Mouse (Mus musculus): ENCODE results near the gene Emc7. TPM values are rescaled to one million over a fixed set of nuclear protein-coding genes. Genes with fewer than 3 reads are reported as not detected.
A peak's percentile ranks its signal among the peaks of the same experiment; 100 is the strongest.
"Not testable (repeated sequence)": the region's sequence is repeated elsewhere in the genome, so short reads cannot be mapped to it uniquely, and the experiment has no call there.

The Emc7 gene
- total RNA-seq (2021), result 10 to 100 TPM; 11.5 to 12.7 TPM
- long read RNA-seq, experiment 1, full-length matches to known transcripts, result 89 of 103 reads
- long read RNA-seq, experiment 1, partial matches to known transcripts, result 2 of 103 reads
- long read RNA-seq, experiment 1, other reads (novel, unspliced or antisense), result 12 of 103 reads
- long read RNA-seq, experiment 2, full-length matches to known transcripts, result 99 of 117 reads
- long read RNA-seq, experiment 2, partial matches to known transcripts, result 5 of 117 reads
- long read RNA-seq, experiment 2, other reads (novel, unspliced or antisense), result 13 of 117 reads

GRCm38 (mm10) chr2:112454862-112455564, at the start of gene Emc7:
Gene Emc7 (plus strand): TSS chr2:112454997.
- DNase-seq, result peak; percentile 96 to 97
- intact Hi-C loops (cut with DNase I), result loop anchor here (5.0 kb wide), 1 partner anchor 78 kb away; the partner anchor contains the start of gene Katnbl1

GRCm38 (mm10) chr2:112407030-112407429, 47.8 kb upstream of the Emc7 start:
- intact Hi-C loops (cut with DNase I), result no loop called here
- no peak for DNase-seq

GRCm38 (mm10) chr2:112425308-112425707, 29.5 kb upstream of the Emc7 start:
- intact Hi-C loops (cut with DNase I), result no loop called here
- DNase-seq, result no peak

- intact Hi-C loops (cut with DNase I); DNase-seq: not testable (repeated sequence)
These were observed 26.3 kb upstream of the Emc7 start for GRCm38 (mm10) chr2:112428534-112428933.

- DNase-seq, result no peak
- intact Hi-C loops (cut with DNase I), result no loop called here
These were observed 25.1 kb upstream of the Emc7 start for GRCm38 (mm10) chr2:112429665-112430064.

GRCm38 (mm10) chr2:112430403-112430802, 24.4 kb upstream of the Emc7 start:
- intact Hi-C loops (cut with DNase I), result no loop called here
- no peak for DNase-seq

GRCm38 (mm10) chr2:112432523-112432922, 22.3 kb upstream of the Emc7 start:
- intact Hi-C loops (cut with DNase I), result no loop called here
- no peak for DNase-seq

- intact Hi-C loops (cut with DNase I), result no loop called here
- DNase-seq, result no peak
These were observed 21.4 kb upstream of the Emc7 start for GRCm38 (mm10) chr2:112433359-112433758.

- intact Hi-C loops (cut with DNase I), result no loop called here
- no peak for DNase-seq
These were observed 18.5 kb upstream of the Emc7 start for GRCm38 (mm10) chr2:112436292-112436691.

- intact Hi-C loops (cut with DNase I), result no loop called here
These were observed 17.2 kb upstream of the Emc7 start for GRCm38 (mm10) chr2:112437589-112437988.

GRCm38 (mm10) chr2:112443491-112443890, 11.3 kb upstream of the Emc7 start:
- DNase-seq, result no peak
- intact Hi-C loops (cut with DNase I), result no loop called here

More at GRCm38 (mm10) chr2:112437589-112437988, 17.2 kb upstream of the Emc7 start:
- DNase-seq, result no peak

GRCm38 (mm10) chr2:112445511-112445910, 9.3 kb upstream of the Emc7 start:
- no peak for DNase-seq
- intact Hi-C loops (cut with DNase I), result no loop called here

GRCm38 (mm10) chr2:112448046-112448445, 6.8 kb upstream of the Emc7 start:
- intact Hi-C loops (cut with DNase I); DNase-seq: not testable (repeated sequence)

- no peak for DNase-seq
- intact Hi-C loops (cut with DNase I), result no loop called here
These were observed 6.2 kb upstream of the Emc7 start for GRCm38 (mm10) chr2:112448510-112449059.

- DNase-seq, result no peak
- intact Hi-C loops (cut with DNase I), result loop anchor here (5.0 kb wide), 1 partner anchor 72 kb away; the partner anchor contains the start of gene Katnbl1
These were observed 5.0 kb upstream of the Emc7 start for GRCm38 (mm10) chr2:112449597-112450296.

- intact Hi-C loops (cut with DNase I), result loop anchor here (5.0 kb wide), 1 partner anchor 75 kb away; the partner anchor contains the start of gene Katnbl1
These were observed 2.3 kb upstream of the Emc7 start for GRCm38 (mm10) chr2:112452513-112452912.

GRCm38 (mm10) chr2:112454125-112454861, 504 bp upstream of the Emc7 start:
- intact Hi-C loops (cut with DNase I), result loop anchor here (5.0 kb wide), 1 partner anchor 77 kb away; the partner anchor contains the start of gene Katnbl1
- DNase-seq, result no peak

More at GRCm38 (mm10) chr2:112452513-112452912, 2.3 kb upstream of the Emc7 start:
- not testable (repeated sequence) for DNase-seq

GRCm38 (mm10) chr2:112460557-112460956, 5.8 kb downstream of the Emc7 start:
- intact Hi-C loops (cut with DNase I), result no loop called here
- no peak for DNase-seq

- intact Hi-C loops (cut with DNase I), result no loop called here
- no peak for DNase-seq
These were observed 14.7 kb downstream of the Emc7 start for GRCm38 (mm10) chr2:112469542-112469941.

- intact Hi-C loops (cut with DNase I), result loop anchor here (10.0 kb wide), 1 partner anchor 226 kb away; no protein-coding TSS in a partner anchor
- no peak for DNase-seq
These were observed 16.2 kb downstream of the Emc7 start for GRCm38 (mm10) chr2:112470961-112471381.
